Mouse (Mus musculus) megakaryocyte, embryonic 14.5 days (primary cell): ENCODE measurements at regions not wholly inside any gene's neighbourhood (a gene's known extent, or its start where the extent isn't known, plus 50 kb on each side); places are given as distances from the start of the nearest gene placed in this dataset.

Experiments used
- FLI1 ChIP-seq: IDR thresholded peaks from 2 replicates; pipeline ENCODE4 v1.6.1; 2012; ENCODE audit warnings: low read length, inconsistent platforms, mixed read lengths
- GATA1 ChIP-seq: IDR thresholded peaks from 3 replicates; pipeline ENCODE4 v1.6.1; 2012; ENCODE audit warnings: mixed read lengths, low read length, inconsistent platforms, borderline replicate concordance

GRCm38 (mm10) chr14:53454001-53454400 is 799.9 kb downstream of the Dad1 start:
- TF ChIP-seq GATA1 (no peak), FLI1 (no peak)
